Mouse (Mus musculus): ENCODE measurements around the gene Ranbp3.
A peak's percentile ranks its signal among the peaks of the same experiment; 100 is the strongest.

Ranbp3 gene

GRCm38 (mm10) chr17:56681791-56682190, 8.7 kb downstream of the Ranbp3 start:
- no peak for DNase-seq

- no peak for DNase-seq
These were observed 9.8 kb downstream of the Ranbp3 start for GRCm38 (mm10) chr17:56682880-56683279.

- no peak for DNase-seq
These were observed 10.5 kb downstream of the Ranbp3 start for GRCm38 (mm10) chr17:56683546-56684140.

GRCm38 (mm10) chr17:56684649-56685048, 11.6 kb downstream of the Ranbp3 start:
- no peak for DNase-seq

GRCm38 (mm10) chr17:56686801-56687200, 13.7 kb downstream of the Ranbp3 start:
- no peak for DNase-seq

GRCm38 (mm10) chr17:56688045-56688444, 15.0 kb downstream of the Ranbp3 start:
- no peak for DNase-seq

GRCm38 (mm10) chr17:56688689-56689088, 15.6 kb downstream of the Ranbp3 start:
- no peak for DNase-seq

- no peak for DNase-seq
These were observed 20.3 kb downstream of the Ranbp3 start for GRCm38 (mm10) chr17:56693395-56693794.

- peak; percentile 60 for DNase-seq
These were observed 20.8 kb downstream of the Ranbp3 start for GRCm38 (mm10) chr17:56693851-56694310.

GRCm38 (mm10) chr17:56700451-56700850, 27.4 kb downstream of the Ranbp3 start:
- DNase-seq: no peak

- no peak for DNase-seq
These were observed 29.9 kb downstream of the Ranbp3 start for GRCm38 (mm10) chr17:56703038-56703437.

GRCm38 (mm10) chr17:56706515-56706914, 33.4 kb downstream of the Ranbp3 start:
- DNase-seq: no peak

- no peak for DNase-seq
These were observed 35.6 kb downstream of the Ranbp3 start for GRCm38 (mm10) chr17:56708692-56709091.

- DNase-seq: no peak
These were observed 36.6 kb downstream of the Ranbp3 start for GRCm38 (mm10) chr17:56709708-56710107.

- DNase-seq: no peak
These were observed 42.3 kb downstream of the Ranbp3 start for GRCm38 (mm10) chr17:56715360-56715759.

GRCm38 (mm10) chr17:56715914-56716654, 43.0 kb downstream of the Ranbp3 start:
- DNase-seq: no peak

- peak; percentile 93 for DNase-seq
These were observed 43.7 kb downstream of the Ranbp3 start for GRCm38 (mm10) chr17:56716655-56717362.

GRCm38 (mm10) chr17:56717363-56718058, 44.4 kb downstream of the Ranbp3 start, which contains the start of the genes Ndufa11 and Vmac:
TSS of gene Ndufa11 (plus strand) at chr17:56717767.
TSS of gene Vmac (minus strand) at chr17:56718022.
- DNase-seq: peak; percentile 98

GRCm38 (mm10) chr17:56722441-56722840, 49.3 kb downstream of the Ranbp3 start:
- DNase-seq: no peak

GRCm38 (mm10) chr17:56723419-56724161, 50.5 kb downstream of the Ranbp3 start:
- no peak for DNase-seq

GRCm38 (mm10) chr17:56727029-56727649, 54.0 kb downstream of the Ranbp3 start:
- DNase-seq: no peak

GRCm38 (mm10) chr17:56727659-56728058, 54.6 kb downstream of the Ranbp3 start:
- no peak for DNase-seq
